Mouse (Mus musculus) heart, adult 11 months (tissue): ENCODE results near the gene Ddah2.

Experiments used
- DNase-seq: peaks from one replicate; pipeline ENCODE4 v3.0.0; 2022

Gene Ddah2

DNA sequence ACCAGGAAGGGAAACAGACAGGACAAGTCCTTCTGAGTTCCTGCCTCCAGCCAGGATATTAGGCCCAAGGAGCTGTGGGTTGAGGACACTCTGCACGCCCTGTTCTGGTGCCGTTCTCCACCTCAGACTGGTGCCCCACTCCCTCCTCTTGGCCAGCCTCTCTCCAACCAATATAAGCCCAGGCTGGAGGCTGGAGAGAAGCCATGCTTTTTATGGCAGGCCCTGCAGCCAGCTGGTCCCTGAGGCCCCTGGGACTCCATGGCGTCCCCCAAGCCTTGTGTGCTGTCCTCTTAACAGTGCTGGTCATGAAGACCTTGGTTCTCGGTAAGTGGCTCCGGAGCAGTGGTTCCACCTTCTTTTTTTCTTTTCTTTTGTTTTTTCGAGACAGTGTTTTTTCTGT lies 49.3 kb downstream of the Ddah2 start, which contains the start of gene Ly6g5c:
Gene Ly6g5c, plus strand, starts transcription at position 183 of the 400 bp plus-strand sequence.
- DNase-seq: no peak
